Mouse (Mus musculus) forelimb bud, embryonic 11.5 days (tissue): ENCODE data around the gene Myof.
A peak's percentile ranks its signal among the peaks of the same experiment; 100 is the strongest.

Source experiments
- DNase-seq: peaks from one replicate; pipeline ENCODE4 v3.0.0-alpha.2; 2012; ENCODE audit warnings: low read depth, low spot score

Gene Myof

GRCm38 (mm10) chr19:38042261-38042722, 1.1 kb downstream of the Myof start:
- DNase-seq = no peak

DNA sequence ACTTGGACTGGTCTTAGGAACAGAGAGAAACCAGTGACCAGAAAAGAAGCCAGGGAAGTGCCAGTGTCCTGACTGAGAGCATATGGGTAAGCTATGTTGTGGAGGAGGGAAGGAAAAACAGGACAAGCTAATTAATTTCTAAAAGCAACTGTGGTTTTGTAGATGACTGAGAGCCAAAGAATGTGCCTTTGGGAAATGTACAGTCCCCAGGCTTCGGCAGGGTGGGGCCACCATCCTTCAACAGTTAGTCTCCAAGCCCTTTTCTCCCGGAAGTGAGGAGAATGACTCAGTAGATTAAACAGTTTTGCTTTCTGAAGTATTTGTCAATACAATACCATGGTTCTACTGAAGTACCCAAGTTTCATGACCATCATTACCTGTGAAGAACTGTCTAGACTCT, 5.1 kb downstream of the Myof start:
- no peak for DNase-seq

DNA sequence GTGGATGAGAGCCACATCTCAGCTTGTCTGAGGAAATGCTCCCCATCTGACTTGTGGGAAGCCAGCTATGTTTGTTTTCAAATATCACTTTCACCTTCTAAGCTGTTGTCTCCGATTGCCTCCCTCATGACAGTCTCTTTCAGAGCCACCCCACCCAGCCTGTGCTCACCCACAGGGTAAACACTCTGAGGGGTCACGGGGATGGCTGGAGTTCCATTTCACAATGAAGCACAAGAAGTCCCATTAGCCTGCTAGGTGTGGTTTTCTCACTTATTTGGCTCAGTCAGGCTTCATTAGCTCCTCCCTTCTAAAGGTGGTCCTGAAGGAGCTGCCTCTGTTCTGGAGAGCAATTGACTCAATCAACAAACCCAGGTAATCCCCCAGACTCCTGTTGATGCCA, 7.6 kb downstream of the Myof start:
- DNase-seq = no peak

GRCm38 (mm10) chr19:38034696-38035095, 8.7 kb downstream of the Myof start:
- DNase-seq = no peak

DNA sequence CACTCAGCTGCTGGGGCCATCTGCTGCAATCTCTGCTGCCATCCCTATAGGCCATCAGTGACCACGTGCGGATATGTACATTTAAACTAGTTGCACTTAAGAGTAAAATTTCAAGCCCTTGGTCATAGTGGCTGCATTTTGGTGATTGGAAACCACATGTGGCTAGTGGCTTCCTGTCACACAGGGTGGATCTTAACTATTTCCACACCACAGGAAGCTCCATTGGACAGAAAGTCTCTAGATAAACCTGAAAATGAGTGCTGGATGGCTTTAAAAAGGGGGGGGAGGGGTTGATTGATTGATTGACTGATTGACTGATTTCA, 9.7 kb downstream of the Myof start:
- DNase-seq = no peak

DNA sequence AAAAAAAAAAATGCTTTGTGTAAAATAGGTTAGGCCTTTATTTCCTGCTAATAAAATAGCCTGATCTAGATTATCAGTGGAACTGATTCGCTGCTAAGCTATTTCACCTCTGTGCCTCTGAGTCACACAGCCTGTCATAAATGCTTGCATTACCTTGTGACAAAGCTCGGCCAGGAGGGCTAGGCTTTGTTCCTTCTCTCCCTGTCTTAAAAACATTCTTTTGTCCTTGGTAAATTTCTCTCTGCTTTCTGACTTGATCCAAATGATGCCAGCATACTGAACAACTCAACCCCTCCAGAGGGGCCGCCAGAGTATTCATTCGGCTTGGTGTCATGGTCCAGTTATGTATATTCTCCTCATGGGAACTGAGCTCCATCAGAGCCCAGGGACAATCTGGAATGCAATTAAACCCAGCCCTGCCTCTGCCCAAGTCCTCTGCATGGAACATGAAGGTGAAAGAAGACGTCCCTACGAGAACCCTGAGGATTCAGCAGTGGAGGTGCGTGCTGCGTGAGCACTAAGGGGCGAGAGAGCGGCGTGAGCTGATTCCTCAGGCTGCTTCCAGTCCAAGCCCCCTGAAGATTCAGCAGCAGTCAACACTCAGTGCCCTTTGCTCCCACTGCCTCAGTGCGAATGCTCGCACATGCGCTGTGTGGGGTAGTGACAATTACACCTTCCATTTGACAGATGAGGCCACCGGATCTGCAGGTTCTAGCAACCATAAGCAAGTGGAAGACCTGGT, 10.2 kb downstream of the Myof start:
- no peak for DNase-seq

DNA sequence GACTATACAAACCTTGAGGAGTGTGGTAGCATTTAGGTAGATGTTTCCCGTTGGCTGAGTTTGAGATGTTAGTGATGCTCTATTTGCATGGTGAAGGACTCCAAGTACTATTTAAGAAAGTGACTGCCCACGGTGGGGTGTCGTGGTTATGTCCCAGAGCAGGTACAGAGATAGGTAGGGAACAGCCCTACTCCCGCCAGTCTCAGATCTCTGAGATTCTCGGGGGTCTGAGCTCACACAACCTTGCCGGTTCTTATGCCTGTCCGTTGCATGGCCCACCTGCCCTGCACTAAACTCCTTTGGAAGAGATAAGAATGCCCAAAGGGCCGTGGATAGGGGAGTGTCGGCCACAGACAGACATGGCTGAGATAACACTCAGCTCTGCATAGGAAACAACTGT, 12.2 kb downstream of the Myof start:
- DNase-seq = no peak

DNA sequence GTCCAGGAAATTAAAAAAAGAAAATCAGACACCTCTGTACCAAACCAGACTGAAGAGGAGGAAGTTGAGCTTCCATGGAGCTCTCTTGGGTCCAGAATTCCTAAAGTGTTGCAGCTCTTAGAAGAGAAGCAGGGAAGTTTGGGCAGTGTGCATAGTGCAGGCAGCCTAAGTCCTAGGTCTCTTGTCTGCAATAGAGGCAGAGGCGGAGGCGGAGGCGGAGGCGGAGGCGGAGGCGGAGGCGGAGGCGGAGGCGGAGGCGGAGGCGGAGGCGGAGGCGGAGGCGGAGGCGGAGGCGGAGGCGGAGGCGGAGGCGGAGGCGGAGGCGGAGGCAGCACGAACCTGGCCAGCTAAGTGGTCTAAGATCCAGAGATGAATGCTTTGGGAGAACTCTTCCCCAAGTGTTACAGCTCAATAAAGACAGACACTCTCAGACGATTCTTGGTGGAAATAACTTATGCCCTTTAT, 12.7 kb downstream of the Myof start:
- no peak for DNase-seq

DNA sequence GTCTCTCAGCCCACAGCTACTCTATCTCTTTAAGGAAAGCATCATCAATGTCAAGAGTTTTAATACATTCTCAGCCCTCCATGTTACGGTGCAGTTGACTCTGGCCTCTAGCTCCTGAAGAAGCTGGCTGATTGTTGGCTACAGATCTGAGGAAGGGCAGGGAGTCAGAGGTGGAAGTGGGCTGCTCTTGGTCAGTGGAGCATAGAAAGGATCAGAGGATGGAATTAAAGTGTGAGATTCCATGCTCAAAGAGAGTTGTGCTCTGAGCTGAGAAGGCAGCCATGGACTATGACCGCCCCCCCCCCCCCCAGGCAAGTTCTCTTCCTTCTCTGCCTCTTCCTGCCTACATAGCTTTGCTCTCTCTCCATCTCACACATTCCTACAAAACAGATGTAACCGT, 13.5 kb downstream of the Myof start:
- no peak for DNase-seq

DNA sequence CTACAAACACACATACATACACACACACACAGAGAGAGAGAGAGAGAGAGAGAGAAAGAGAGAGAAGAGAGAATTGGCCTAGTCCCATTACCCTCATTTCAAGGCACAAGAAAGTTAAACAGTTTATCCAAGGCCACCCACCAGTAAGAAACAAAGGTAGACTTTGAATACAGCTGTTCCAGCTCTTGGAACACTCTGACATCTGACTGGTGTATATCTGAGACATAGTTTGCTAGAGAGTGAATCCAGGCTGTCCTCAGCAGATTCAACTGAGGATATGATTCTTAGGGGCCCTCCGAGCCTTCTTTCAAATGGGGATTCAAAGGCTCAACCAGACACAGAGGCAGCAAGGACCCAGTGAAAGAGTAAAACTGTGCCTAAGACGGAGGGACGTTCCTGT, 14.1 kb downstream of the Myof start:
- DNase-seq = no peak

GRCm38 (mm10) chr19:38027881-38028521, 15.4 kb downstream of the Myof start:
- DNase-seq = no peak

GRCm38 (mm10) chr19:38027389-38027788, 16.0 kb downstream of the Myof start:
- no peak for DNase-seq

DNA sequence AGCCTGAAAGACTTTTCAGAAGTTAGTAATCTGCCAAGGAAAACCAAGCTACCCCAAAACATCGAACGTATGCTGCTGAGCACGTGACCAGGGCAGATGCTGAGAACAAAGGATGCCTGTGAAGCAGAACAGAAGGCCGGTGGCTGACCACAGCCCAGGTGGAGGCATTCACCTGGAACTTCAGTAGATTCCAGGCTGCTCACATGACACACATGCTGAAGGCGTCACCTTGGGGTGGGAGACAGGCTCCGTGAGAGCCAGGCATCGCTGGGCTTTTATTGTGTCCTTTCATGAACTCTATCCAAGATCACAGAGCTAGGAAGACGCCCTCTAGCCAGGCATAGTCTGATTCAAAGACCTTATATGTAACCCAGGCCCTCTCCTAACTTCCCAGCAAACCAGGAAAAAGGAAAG, 17.2 kb downstream of the Myof start:
- no peak for DNase-seq

GRCm38 (mm10) chr19:38025254-38026041, 17.9 kb downstream of the Myof start:
- DNase-seq = no peak

DNA sequence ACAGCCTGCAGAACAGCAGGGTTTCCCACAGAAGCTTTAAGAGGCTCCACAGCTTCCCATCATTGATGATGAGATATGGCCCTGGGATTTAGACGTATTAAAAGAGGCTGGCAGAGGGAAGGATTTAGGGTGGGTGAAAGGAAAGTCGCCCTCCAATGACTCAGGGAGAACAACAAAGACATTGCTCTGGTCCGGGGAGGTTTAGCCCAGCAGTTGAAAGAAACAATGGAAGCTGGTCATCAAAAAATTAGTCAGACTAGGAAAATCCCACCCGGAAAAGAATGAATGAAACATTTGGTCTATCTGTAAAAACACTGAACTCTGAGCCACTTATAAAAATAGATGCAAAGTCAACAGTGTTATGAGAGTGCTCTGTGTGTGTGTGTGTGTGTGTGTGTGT, 19.8 kb downstream of the Myof start:
- DNase-seq = no peak

GRCm38 (mm10) chr19:38022710-38023109, 20.7 kb downstream of the Myof start:
- no peak for DNase-seq

- no peak for DNase-seq
Measured at GRCm38 (mm10) chr19:38015873-38016254, 27.5 kb downstream of the Myof start.

DNA sequence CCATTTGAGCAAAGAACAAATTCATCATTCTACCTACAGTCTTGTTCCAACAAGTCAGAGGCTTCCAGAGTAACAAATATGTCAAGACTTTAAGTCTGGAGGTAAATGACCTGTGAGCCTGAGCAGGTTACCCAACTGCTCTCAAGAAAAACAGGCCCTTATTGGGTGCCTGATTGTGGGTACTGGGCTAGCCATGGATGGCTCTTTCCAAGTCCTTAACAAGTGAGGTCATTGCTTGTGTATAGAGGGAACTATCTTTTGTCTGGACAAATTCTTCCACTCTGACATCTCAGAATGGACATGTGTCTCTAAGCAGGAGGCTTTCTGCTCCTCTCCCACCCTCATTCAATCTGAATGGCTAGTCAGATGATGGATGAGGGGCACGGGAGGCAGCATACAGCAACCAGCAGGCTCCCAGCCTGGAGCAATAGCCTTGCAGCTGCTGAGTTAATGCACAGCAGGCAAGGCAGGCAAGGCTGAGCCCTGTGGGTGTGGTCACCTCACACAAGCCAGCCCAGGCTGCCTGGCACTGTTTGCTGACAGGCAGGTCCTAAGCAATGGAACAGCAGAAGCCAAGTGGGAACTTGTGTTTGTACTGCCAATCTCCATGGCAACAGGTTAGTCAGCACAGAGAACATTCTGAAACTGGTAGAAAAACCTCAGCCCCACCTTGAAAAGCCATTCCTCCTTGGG, 28.1 kb downstream of the Myof start:
- peak; percentile 83 for DNase-seq

GRCm38 (mm10) chr19:38014443-38014842, 28.9 kb downstream of the Myof start:
- no peak for DNase-seq

- DNase-seq = no peak
Measured at GRCm38 (mm10) chr19:38011379-38011778, 32.0 kb downstream of the Myof start.

DNA sequence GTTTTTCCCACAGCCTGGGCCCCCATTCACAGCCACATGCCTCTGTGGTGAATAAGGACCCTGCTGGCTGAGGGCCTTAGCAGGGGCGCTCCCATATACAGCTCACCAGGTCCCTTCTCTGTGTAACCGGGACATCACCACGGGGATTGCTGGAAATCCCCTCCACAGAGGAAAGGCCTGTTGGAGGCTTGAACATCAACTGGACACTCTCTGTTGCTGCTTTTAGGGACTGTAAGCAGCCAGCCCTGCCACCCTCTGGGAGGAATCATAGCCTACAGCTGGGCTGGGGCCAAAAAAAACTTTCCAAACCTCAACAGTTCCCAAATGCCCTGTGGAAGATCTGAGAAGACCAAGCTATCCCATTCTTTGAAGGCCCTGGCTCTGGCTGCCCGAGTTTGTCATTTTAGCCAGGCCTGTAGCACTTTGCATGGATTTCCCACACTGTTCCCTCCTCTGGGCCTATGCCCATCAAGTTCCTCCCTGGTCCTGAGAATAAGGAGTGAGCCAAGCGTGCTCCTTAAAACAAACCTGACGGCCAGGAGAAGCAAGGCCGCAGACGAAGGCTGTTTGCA, 38.5 kb downstream of the Myof start:
- DNase-seq = no peak
